Mouse (Mus musculus): ENCODE results near the gene Carhsp1.

Gene Carhsp1

GRCm38 (mm10) chr16:8671551-8672349, at the start of gene Carhsp1:
TSS of gene Carhsp1 (minus strand) at chr16:8672155.
- DNase-seq (ENCODE audit: low spot score in 2 of 2) = peak; percentile 87 to 96

GRCm38 (mm10) chr16:8720447-8720846, 48.5 kb upstream of the Carhsp1 start:
- DNase-seq (ENCODE audit: low spot score in 2 of 2) = no peak

GRCm38 (mm10) chr16:8717744-8718143, 45.8 kb upstream of the Carhsp1 start:
- DNase-seq (ENCODE audit: low spot score in 2 of 2) = no peak

- DNase-seq (ENCODE audit: low spot score in 2 of 2) = no peak
These were observed 44.3 kb upstream of the Carhsp1 start for GRCm38 (mm10) chr16:8716300-8716699.

- DNase-seq (ENCODE audit: low spot score in 2 of 2) = no peak
These were observed 43.6 kb upstream of the Carhsp1 start for GRCm38 (mm10) chr16:8715513-8716080.

- DNase-seq (ENCODE audit: low spot score in 2 of 2) = no peak
These were observed 42.9 kb upstream of the Carhsp1 start for GRCm38 (mm10) chr16:8714851-8715250.

- no peak for DNase-seq (ENCODE audit: low spot score in 2 of 2)
These were observed 40.0 kb upstream of the Carhsp1 start for GRCm38 (mm10) chr16:8711998-8712397.

- no peak for DNase-seq (ENCODE audit: low spot score in 2 of 2)
These were observed 28.6 kb upstream of the Carhsp1 start for GRCm38 (mm10) chr16:8700586-8700985.

GRCm38 (mm10) chr16:8699556-8699955, 27.6 kb upstream of the Carhsp1 start:
- DNase-seq (ENCODE audit: low spot score in 2 of 2) = no peak

- no peak for DNase-seq (ENCODE audit: low spot score in 2 of 2)
These were observed 19.3 kb upstream of the Carhsp1 start for GRCm38 (mm10) chr16:8691206-8691605.

- DNase-seq (ENCODE audit: low spot score in 2 of 2) = peak in 1 of 2 experiments; percentile 43
These were observed 18.2 kb upstream of the Carhsp1 start for GRCm38 (mm10) chr16:8689979-8690656.

GRCm38 (mm10) chr16:8687559-8688112, 15.7 kb upstream of the Carhsp1 start:
- DNase-seq (ENCODE audit: low spot score in 2 of 2) = no peak

GRCm38 (mm10) chr16:8686871-8687535, 15.0 kb upstream of the Carhsp1 start:
- DNase-seq (ENCODE audit: low spot score in 2 of 2) = no peak

GRCm38 (mm10) chr16:8686121-8686870, 14.3 kb upstream of the Carhsp1 start:
- DNase-seq (ENCODE audit: low spot score in 2 of 2) = peak; percentile 63 to 69

GRCm38 (mm10) chr16:8685087-8685486, 13.1 kb upstream of the Carhsp1 start:
- DNase-seq (ENCODE audit: low spot score in 2 of 2) = peak in 1 of 2 experiments; percentile 23

GRCm38 (mm10) chr16:8680470-8680869, 8.5 kb upstream of the Carhsp1 start, which contains the start of gene Gm5767:
TSS of gene Gm5767 (plus strand) at chr16:8680770.
- no peak for DNase-seq (ENCODE audit: low spot score in 2 of 2)

GRCm38 (mm10) chr16:8679780-8680179, 7.8 kb upstream of the Carhsp1 start:
- no peak for DNase-seq (ENCODE audit: low spot score in 2 of 2)

GRCm38 (mm10) chr16:8678676-8679075, 6.7 kb upstream of the Carhsp1 start:
- no peak for DNase-seq (ENCODE audit: low spot score in 2 of 2)

- no peak for DNase-seq (ENCODE audit: low spot score in 2 of 2)
These were observed 6.1 kb upstream of the Carhsp1 start for GRCm38 (mm10) chr16:8678035-8678434.

GRCm38 (mm10) chr16:8676800-8677199, 4.8 kb upstream of the Carhsp1 start:
- peak; percentile 33 to 42 for DNase-seq (ENCODE audit: low spot score in 2 of 2)

- no peak for DNase-seq (ENCODE audit: low spot score in 2 of 2)
These were observed 4.3 kb upstream of the Carhsp1 start for GRCm38 (mm10) chr16:8676228-8676627.
